Mouse (Mus musculus): ENCODE measurements around the gene Lag3. TPM values are rescaled to one million over a fixed set of nuclear protein-coding genes. Genes with fewer than 3 reads are reported as not detected.
A peak's percentile ranks its signal among the peaks of the same experiment; 100 is the strongest.

Lag3 gene
- polyA plus RNA-seq, 1 experiment from 2014 or later: 1.6 TPM

- Histone ChIP-seq H3K9me3 (replicated peaks) (no peaks in the 10 kb centered on the region), H3K4me3 (no peak overlapping the region), H3K36me3 (no peaks in the 10 kb centered on the region), H3K27me3 (ENCODE audit: low read depth, poor library complexity, severe bottlenecking) (no peaks in the 10 kb centered on the region), H3K4me1 (peaks cover 5% of the 10 kb centered on the region; the same call in 1 of the 2 replicates), H3K27ac (no peak overlapping the region)
- no peak for DNase-seq (ENCODE audit: low spot score)
- 80% methylated on average over 10 of the region's 10 CpGs for WGBS
Observed at GRCm38 (mm10) chr6:124883351-124883750, 28.2 kb downstream of the Lag3 start.

GRCm38 (mm10) chr6:124881821-124882220 lies 29.7 kb downstream of the Lag3 start:
- Histone ChIP-seq H3K9me3 (replicated peaks) (no peaks in the 10 kb centered on the region), H3K4me1 (peaks cover 5% of the 10 kb centered on the region; the same call in 1 of the 2 replicates), H3K27me3 (ENCODE audit: low read depth, poor library complexity, severe bottlenecking) (no peaks in the 10 kb centered on the region), H3K4me3 (no peak overlapping the region), H3K27ac (no peak overlapping the region), H3K36me3 (no peaks in the 10 kb centered on the region)
- 95% methylated on average over 9 of the region's 9 CpGs for WGBS
- no peak for DNase-seq (ENCODE audit: low spot score)

- no peak for DNase-seq (ENCODE audit: low spot score)
- H3K9me3 ChIP-seq (replicated peaks): no peaks in the 10 kb centered on the region
- H3K36me3 ChIP-seq: no peaks in the 10 kb centered on the region
- no peaks in the 10 kb centered on the region for H3K4me1 ChIP-seq
- no peak overlapping the region for H3K27ac ChIP-seq
- 64% methylated on average over 6 of the region's 6 CpGs for WGBS
- no peaks in the 10 kb centered on the region for H3K27me3 ChIP-seq (ENCODE audit: low read depth, poor library complexity, severe bottlenecking)
- H3K4me3 ChIP-seq: no peak overlapping the region
Observed at GRCm38 (mm10) chr6:124879390-124879789, 32.1 kb downstream of the Lag3 start.

DNA sequence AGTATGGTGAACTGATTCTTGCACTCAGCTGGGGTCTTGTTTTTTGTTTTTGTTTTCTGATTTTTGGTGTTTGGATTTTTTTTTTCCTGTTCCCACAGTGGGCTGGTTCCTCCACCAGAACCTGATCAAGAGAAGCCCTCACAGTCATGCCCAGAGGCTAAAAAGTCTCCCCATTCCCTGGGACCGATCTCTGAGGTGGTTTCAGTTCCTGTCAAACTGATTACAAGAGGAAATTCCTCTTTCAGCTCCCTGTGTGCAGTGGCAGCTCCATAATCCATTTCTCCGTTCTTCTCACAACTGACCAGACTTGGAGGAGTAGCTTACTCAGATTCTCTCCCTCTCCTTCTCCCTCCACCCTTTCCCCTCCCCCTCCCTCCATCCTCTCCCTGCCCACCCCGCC lies 37.2 kb downstream of the Lag3 start:
- Histone ChIP-seq H3K27ac (no peak overlapping the region), H3K9me3 (replicated peaks) (no peaks in the 10 kb centered on the region), H3K4me3 (no peak overlapping the region), H3K4me1 (no peaks in the 10 kb centered on the region), H3K36me3 (no peaks in the 10 kb centered on the region), H3K27me3 (ENCODE audit: low read depth, poor library complexity, severe bottlenecking) (no peaks in the 10 kb centered on the region)
- no peak for DNase-seq (ENCODE audit: low spot score)
- WGBS: 46% methylated on average over 3 of the region's 3 CpGs

- Histone ChIP-seq H3K4me1 (peaks cover 41% of the 10 kb centered on the region), H3K27me3 (ENCODE audit: low read depth, poor library complexity, severe bottlenecking) (peaks cover 62% of the 10 kb centered on the region), H3K4me3 (no peak overlapping the region), H3K36me3 (no peaks in the 10 kb centered on the region), H3K9me3 (replicated peaks) (no peaks in the 10 kb centered on the region), H3K27ac (peak overlapping the region; percentile 17; the same call in 1 of the 2 replicates)
- DNase-seq (ENCODE audit: low spot score): no peak
- WGBS: 59% methylated on average over 6 of the region's 7 CpGs
Observed at GRCm38 (mm10) chr6:124866560-124866959, 44.9 kb downstream of the Lag3 start.

DNA sequence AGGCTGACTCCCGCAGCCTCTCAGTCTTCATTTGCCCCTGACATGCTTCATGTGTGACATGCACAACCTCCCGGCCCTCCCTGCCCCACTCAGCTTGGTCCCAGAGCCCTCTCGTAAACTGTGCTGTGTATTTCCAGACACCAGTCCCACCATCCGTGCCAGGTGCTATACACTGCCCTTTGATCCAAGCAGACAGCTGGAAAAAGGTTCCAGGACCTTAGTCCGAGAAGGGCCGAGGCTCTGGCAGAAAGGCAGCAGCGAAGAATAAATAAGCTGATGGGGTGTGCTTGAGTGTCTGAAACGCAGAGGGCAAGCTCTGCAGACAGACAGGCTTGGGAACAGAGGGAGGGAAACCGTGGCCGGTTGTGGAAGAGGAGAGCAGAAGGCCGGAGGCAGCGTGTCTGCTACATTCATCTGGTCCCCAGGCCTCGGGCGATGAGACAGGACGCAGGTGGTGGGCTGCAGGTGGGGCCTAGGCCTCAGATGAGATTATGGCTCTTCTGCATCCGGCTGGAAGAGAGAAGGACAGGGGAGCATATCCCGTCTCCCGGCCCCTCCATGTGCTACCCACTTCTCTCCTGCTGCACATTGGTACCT lies 45.6 kb downstream of the Lag3 start:
- Histone ChIP-seq H3K27me3 (ENCODE audit: low read depth, poor library complexity, severe bottlenecking) (peaks cover 69% of the 10 kb centered on the region), H3K9me3 (replicated peaks) (no peaks in the 10 kb centered on the region), H3K27ac (peak overlapping the region; percentile 17; the same call in 1 of the 2 replicates), H3K4me1 (peaks cover 48% of the 10 kb centered on the region), H3K36me3 (peaks cover 3% of the 10 kb centered on the region; the same call in 1 of the 2 replicates), H3K4me3 (no peak overlapping the region)
- no peak for DNase-seq (ENCODE audit: low spot score)
- 54% methylated on average over 18 of the region's 18 CpGs for WGBS

GRCm38 (mm10) chr6:124863658-124864298 lies 47.7 kb downstream of the Lag3 start, which contains the start of gene Gpr162:
TSS of gene Gpr162 (minus strand) at chr6:124863983.
- WGBS: 1% methylated on average over 35 of the region's 43 CpGs
- peaks cover 66% of the 10 kb centered on the region for H3K4me1 ChIP-seq
- H3K27ac ChIP-seq: peak within 1 kb of the TSS; percentile 88
- H3K4me3 ChIP-seq: peak within 1 kb of the TSS; percentile 68
- DNase-seq (ENCODE audit: low spot score): peak; percentile 82
- H3K27me3 ChIP-seq (ENCODE audit: low read depth, poor library complexity, severe bottlenecking): peaks cover 90% of the 10 kb centered on the region
- no peaks in the 10 kb centered on the region for H3K9me3 ChIP-seq (replicated peaks)
- H3K36me3 ChIP-seq: peaks cover 3% of the 10 kb centered on the region; the same call in 1 of the 2 replicates

DNA sequence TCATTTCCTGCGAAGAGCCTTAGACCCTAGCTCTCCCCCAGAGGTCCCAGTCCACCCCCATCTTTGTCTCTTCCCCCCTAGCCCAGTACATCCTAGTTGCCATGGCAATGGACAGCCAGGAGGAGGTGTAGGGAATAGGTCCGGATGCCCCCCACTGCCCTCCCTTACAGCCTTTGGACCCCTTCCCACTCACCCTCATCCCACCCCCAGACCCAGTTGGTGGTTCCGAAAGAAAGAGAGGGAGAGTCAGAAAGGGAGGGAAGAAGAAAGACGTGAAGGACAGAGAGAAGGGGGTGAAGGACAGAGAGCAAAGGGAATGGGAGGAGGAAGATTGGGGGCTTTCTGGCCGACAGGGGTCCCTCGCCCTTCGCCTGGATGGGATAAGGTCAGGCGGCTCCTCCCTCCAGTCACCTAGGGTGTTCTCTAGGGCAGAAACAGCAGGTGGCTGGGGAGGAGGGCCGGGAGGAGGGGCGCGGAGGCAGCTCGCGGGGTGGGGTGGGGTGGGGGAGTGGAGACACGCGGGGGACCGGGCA lies 48.3 kb downstream of the Lag3 start:
- peaks cover 3% of the 10 kb centered on the region; the same call in 1 of the 2 replicates for H3K36me3 ChIP-seq
- no peaks in the 10 kb centered on the region for H3K9me3 ChIP-seq (replicated peaks)
- no peak for DNase-seq (ENCODE audit: low spot score)
- 2% methylated on average over 9 of the region's 16 CpGs for WGBS
- H3K27ac ChIP-seq: peak overlapping the region; percentile 88
- H3K4me1 ChIP-seq: peaks cover 71% of the 10 kb centered on the region
- H3K27me3 ChIP-seq (ENCODE audit: low read depth, poor library complexity, severe bottlenecking): peaks cover 96% of the 10 kb centered on the region
- peak overlapping the region; percentile 68 for H3K4me3 ChIP-seq

- 15% methylated on average over 8 of the region's 8 CpGs for WGBS
- no peak for DNase-seq (ENCODE audit: low spot score)
- Histone ChIP-seq H3K27ac (peak overlapping the region; percentile 88), H3K27me3 (ENCODE audit: low read depth, poor library complexity, severe bottlenecking) (peaks cover 95% of the 10 kb centered on the region), H3K4me3 (peak overlapping the region; percentile 68), H3K4me1 (peaks cover 78% of the 10 kb centered on the region), H3K36me3 (peaks cover 3% of the 10 kb centered on the region; the same call in 1 of the 2 replicates), H3K9me3 (replicated peaks) (no peaks in the 10 kb centered on the region)
Observed at GRCm38 (mm10) chr6:124862406-124863124, 48.9 kb downstream of the Lag3 start.

DNA sequence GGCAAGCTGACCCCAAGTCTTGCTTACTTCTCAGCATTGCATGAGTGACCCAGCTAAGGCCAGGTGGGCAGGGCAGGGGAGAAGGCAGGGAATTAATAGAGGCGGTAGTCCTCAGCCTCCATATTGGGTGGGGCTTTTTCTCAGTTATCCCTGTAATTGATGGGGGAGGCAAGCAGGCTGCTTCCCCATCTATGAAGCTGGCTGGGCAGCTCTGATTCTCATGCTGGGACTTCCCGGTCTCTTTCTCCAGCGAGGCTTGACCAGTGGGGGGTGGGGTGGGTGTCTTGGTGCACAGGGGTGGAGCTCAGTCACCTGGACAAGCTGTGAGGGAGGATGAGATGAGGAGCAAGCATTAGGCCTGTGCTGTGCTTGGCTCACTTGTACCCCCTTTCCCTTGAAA lies 49.7 kb downstream of the Lag3 start:
- H3K4me3 ChIP-seq: no peak overlapping the region
- no peak for DNase-seq (ENCODE audit: low spot score)
- no peak overlapping the region for H3K27ac ChIP-seq
- no peaks in the 10 kb centered on the region for H3K9me3 ChIP-seq (replicated peaks)
- H3K4me1 ChIP-seq: peaks cover 85% of the 10 kb centered on the region
- peaks cover 87% of the 10 kb centered on the region for H3K27me3 ChIP-seq (ENCODE audit: low read depth, poor library complexity, severe bottlenecking)
- WGBS: 56% methylated on average over 3 of the region's 3 CpGs
- H3K36me3 ChIP-seq: peaks cover 3% of the 10 kb centered on the region; the same call in 1 of the 2 replicates

GRCm38 (mm10) chr6:124861266-124861665 lies 50.2 kb downstream of the Lag3 start:
- Histone ChIP-seq H3K4me1 (peaks cover 86% of the 10 kb centered on the region), H3K4me3 (no peak overlapping the region), H3K36me3 (peaks cover 3% of the 10 kb centered on the region; the same call in 1 of the 2 replicates), H3K27me3 (ENCODE audit: low read depth, poor library complexity, severe bottlenecking) (peaks cover 82% of the 10 kb centered on the region), H3K9me3 (replicated peaks) (no peaks in the 10 kb centered on the region), H3K27ac (peak overlapping the region; percentile 51; the same call in 1 of the 2 replicates)
- WGBS: 82% methylated on average over 19 of the region's 19 CpGs
- no peak for DNase-seq (ENCODE audit: low spot score)

DNA sequence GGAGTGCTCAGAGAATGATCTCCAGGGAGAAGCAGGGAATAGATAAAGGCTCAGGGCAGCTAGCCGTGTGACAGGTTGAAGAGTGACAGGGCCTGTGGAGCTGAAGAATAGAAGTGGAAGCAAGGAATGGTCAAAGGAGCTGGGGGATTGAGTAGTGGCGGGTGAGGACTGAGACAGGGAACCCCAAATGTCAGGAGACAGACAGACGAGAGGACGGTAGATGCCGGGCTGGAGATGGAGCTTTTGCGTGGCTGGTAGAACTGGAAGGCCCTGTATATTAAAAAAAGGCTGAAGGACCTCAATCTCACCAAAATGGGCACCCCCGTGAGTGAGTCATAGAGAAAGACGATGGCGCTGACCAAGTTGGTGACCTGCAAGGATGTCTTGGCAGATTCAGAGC lies 51.0 kb downstream of the Lag3 start:
- H3K4me3 ChIP-seq: no peak overlapping the region
- DNase-seq (ENCODE audit: low spot score): no peak
- no peak overlapping the region for H3K27ac ChIP-seq
- peaks cover 3% of the 10 kb centered on the region; the same call in 1 of the 2 replicates for H3K36me3 ChIP-seq
- no peaks in the 10 kb centered on the region for H3K9me3 ChIP-seq (replicated peaks)
- H3K4me1 ChIP-seq: peaks cover 86% of the 10 kb centered on the region
- WGBS: 86% methylated on average over 9 of the region's 9 CpGs
- peaks cover 75% of the 10 kb centered on the region for H3K27me3 ChIP-seq (ENCODE audit: low read depth, poor library complexity, severe bottlenecking)
